Mouse (Mus musculus) CD4-positive, CD25-positive, alpha-beta regulatory T cell, adult 4 months (primary cell): ENCODE measurements around the gene Wscd2. TPM values are rescaled to one million over a fixed set of nuclear protein-coding genes. Genes with fewer than 3 reads are reported as not detected.

Experiments used
- ATAC-seq: one replicate; pipeline ENCODE4 v1.8.0; 2017
- polyA plus RNA-seq, 2 experiments: library from polyadenylated mRNA; unstranded; fragments of 100-300 nt; shearing (Covaris generic); gene quantifications; one replicate each; pipeline ENCODE4 v1.2.1; 2017

Gene Wscd2
- polyA plus RNA-seq, 2 experiments from 2014 or later, result 1.4 to 1.5 TPM

DNA sequence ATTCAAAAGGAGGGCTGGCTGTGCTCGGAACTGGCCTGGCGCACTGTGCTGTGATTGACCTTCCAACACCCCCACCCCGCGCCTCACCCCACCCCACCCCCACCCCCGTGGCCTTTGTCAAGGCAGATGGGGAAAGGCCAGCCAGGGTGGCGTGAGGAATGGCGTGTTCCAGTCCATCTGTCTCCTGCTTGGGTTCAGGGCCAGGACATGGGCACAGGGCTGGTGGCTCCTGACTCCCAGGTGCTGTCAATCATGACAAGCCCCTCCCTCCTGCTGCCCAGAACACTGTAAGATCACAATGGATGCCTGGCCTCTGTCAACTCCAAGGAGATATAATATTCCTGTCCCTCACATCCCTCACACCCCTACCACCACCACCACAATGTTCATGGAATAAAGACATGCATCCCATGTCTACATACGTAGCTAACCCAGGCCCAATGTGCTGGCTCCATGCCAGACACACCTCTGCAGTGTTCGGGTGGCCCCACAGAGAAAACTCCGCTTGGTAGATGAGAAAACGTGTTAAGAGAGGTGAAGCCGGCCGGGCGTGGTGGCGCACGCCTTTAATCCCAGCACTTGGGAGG is 130.1 kb downstream of the Wscd2 start:
- ATAC-seq, result no peak

DNA sequence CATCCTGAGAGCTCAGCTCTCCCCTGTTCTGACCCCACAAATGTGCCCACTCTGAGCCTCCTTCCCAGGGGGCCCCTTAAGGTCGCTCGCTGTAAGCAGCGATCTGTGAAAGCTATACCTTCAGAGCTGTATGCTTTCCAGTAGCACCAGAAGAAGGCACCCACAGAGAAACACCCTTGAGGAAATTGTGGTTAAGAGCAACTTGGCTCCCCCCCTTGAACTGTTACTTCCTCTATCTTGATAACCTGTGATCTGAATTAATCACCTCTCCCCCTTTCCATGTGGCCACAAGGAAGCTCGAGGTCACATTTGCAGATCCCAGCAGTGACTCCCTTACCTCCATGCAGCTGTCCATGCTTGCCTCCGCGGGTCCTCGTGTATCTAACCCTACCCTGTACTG is 130.9 kb downstream of the Wscd2 start:
- ATAC-seq, result no peak

DNA sequence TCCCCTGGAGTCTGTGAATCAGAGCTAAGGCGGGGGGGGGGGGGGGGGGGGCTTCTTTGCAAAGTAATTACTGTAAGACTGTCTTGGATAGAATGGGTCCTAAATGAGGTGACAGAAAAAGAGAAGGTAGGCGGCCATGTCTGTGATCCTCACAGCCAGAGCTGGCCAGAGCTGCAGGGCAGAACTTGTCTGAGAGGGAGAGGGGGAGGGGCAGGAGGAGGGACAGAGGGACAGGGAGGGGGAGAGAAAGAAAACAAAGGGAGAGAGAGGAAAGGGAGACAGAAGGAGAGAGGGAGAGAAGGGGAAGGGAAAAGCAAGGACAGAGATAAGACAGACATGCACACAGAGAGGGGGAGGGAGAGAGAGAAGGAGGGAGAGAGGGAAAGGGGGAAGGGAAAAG is 132.9 kb downstream of the Wscd2 start:
- no peak for ATAC-seq

- no peak for ATAC-seq
Observed at GRCm38 (mm10) chr5:113625068-113625467, 134.9 kb downstream of the Wscd2 start.

- ATAC-seq, result no peak
Observed at GRCm38 (mm10) chr5:113626352-113626751, 136.2 kb downstream of the Wscd2 start.

GRCm38 (mm10) chr5:113626991-113627390 is 136.9 kb downstream of the Wscd2 start:
- no peak for ATAC-seq

DNA sequence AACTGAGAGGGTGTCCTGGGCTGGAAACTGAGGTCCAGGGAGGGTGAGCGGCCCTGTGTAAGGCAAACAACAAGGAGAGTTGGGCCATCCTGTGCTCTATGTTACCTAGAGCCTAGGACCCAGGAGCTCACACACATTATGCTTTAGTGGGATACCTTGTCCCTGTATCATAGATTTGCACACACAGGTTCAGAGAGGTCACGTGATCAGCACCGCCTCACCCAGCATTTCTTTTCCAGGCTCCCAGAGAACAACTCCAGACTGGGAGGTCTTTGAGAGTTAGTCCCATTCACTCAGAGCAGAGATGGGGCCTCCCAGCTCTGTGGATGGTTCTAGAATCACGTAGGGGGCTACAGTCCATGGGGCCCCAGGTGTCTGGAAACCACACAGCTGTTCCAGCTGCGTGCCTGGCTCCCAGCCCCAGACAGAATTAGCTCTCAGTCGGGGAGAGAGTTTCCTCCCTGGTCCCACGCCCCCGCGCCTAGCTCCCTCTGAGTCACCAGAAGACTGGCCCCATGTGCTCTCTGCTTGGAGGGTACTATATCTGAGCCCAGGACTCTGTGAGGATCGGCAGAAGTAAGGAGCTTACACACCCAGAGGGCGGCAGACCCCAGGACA is 137.8 kb downstream of the Wscd2 start:
- ATAC-seq, result no peak

- ATAC-seq, result no peak
Observed at GRCm38 (mm10) chr5:113629248-113629647, 139.1 kb downstream of the Wscd2 start.

DNA sequence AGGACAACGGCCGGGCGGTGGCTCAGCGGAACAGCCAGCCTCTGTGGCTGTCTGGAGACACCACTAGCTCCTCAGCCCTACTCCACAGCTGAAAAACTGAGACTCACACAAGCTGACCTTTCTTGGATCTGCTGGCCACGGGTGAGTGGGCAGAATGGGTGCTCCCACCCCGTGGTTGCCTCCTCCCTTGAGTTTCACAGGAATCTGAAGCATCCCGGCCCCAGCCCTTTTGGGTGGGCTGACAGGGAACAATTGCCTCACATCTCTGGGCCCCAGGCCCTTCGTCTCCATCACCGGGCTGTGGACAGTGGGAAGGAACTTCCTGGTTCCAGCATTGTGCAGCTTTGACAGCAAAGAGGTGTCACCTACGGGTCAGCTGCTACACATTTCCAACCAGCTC is 140.0 kb downstream of the Wscd2 start:
- ATAC-seq, result no peak

GRCm38 (mm10) chr5:113633037-113633714 is 143.0 kb downstream of the Wscd2 start:
- no peak for ATAC-seq

GRCm38 (mm10) chr5:113634024-113634651 is 144.0 kb downstream of the Wscd2 start:
- ATAC-seq, result no peak

DNA sequence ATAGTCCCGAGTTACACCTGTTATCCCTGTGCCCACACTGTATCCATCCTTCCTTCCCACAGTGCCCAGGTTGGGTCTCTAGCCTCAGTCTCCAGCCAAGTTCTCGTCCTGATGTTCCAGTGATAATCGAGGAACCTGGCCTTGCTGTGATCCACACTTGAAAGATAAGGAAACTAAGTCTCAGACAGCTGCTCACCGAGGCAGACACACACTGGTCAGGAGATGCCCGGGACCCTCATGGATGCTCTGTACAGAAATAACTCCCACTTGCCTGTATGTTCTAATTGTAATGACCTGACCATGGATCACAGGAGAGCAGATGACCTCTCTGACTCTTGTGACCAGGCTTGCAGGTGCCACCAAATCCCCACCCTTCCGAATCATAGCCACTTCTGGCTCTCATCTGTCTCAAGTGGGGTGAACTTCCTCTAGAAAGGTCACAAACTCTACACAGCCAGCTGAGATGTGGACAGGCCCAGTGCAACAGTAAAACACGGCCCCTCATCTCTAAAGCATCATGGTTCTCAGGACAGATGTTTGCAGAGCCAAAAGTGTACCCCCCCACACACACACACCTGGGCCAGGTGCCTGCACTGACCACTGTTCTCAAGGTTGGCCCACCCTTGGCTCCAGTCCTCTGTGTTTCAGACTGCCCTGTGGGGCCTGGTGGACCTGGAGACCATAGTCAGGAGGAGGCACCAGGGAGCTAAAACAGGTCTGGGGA is 144.9 kb downstream of the Wscd2 start:
- no peak for ATAC-seq

- no peak for ATAC-seq
Observed at GRCm38 (mm10) chr5:113635861-113636565, 145.9 kb downstream of the Wscd2 start.

GRCm38 (mm10) chr5:113637631-113638030 is 147.5 kb downstream of the Wscd2 start:
- no peak for ATAC-seq

GRCm38 (mm10) chr5:113638055-113638454 is 147.9 kb downstream of the Wscd2 start:
- no peak for ATAC-seq

DNA sequence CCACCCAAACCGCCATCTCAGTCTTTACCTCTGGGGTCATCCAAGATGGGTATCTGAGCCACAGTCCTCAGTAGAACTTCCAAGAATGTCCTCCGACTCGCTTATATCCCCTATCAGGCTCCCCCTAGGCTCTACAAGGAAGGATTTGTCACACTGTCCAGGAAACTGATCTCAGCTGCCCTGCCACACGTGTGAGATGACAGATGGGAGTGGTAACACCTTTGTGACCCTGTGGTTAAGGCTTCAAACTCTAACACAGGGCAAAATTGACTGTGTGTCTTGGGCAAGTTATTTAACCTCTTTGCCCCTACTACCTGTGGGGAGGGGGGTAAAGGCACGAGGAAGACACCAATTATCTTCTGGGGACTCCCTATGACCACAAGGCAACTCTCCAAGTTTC is 149.0 kb downstream of the Wscd2 start:
- ATAC-seq, result no peak

Other genes with a start within 250 kb of the Wscd2 start
- not detected for gene Sgsm1, start 179.5 kb upstream of the Wscd2 start, polyA plus RNA-seq
- gene Aym1, start 133.0 kb upstream of the Wscd2 start, polyA plus RNA-seq, result not detected
- gene Cmklr1, start 160.1 kb downstream of the Wscd2 start, polyA plus RNA-seq, result not detected
- gene 1700069L16Rik, start 234.4 kb downstream of the Wscd2 start, polyA plus RNA-seq, result not detected
- gene Ficd, start 245.5 kb downstream of the Wscd2 start, polyA plus RNA-seq, result 1 to 10 TPM; 3.9 to 8.6 TPM